Comparison of ENCODE assay signal across 19 mouse cellular contexts in the genomic region with DNA sequence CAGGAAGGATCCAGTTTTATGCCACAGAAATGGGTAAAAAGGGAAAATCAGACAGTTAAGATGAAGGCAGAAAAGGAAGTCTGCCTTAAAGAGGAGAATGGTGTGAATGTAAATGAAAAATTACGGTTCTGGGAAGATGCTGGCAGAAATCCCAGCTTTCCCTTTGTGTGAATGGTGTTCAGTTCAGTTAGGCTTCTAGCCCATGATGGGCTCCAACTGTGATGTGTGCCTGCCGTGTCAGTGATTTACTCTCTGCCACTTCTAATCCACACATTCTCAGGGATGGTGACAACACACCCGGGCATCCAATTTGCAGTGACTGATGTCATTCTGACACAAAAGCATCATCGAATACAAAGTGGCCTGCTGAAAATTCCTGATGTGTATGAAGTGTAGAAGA.
DNase-seq lines count a peak whose midpoint lies in the region; ATAC-seq and TF ChIP-seq lines count a peak whose summit lies in the region.
"Had no signal": no experiment of that assay in that cellular context is flagged by ENCODE, and none has a peak within 500 bp of the region (broad histone marks: within the 10 kb centered on the region; RNA-seq: fewer than 3 reads in every experiment).

No protein-coding gene starts in this region.

- no peak for DNase-seq in frontal cortex, postnatal 25 days (ENCODE audit: low spot score in 2 of 2)
- DNase-seq in limb, embryonic 14.5 days (ENCODE audit: low spot score): peak; percentile 6
- no peak for DNase-seq in limb, embryonic 10.5 days (ENCODE audit: low spot score)
- peak; percentile 7 for DNase-seq in right cerebral cortex, postnatal 14 days
- DNase-seq in right cerebral cortex, postnatal 36 days (ENCODE audit: low spot score in 2 of 2): no peak
- DNase-seq in telencephalon, adult 2 months (ENCODE audit: low read depth, low spot score): peak; percentile 11
- DNase-seq in gastrocnemius, postnatal 14 days: no peak
- DNase-seq: adrenal gland, postnatal 36 days; cerebellum, adult 11-12 months; gastrocnemius, postnatal 10 days; kidney, adult 2 months; kidney, postnatal 4 days; lung, postnatal 4 days; thymus, postnatal 25 days had no signal

- TF ChIP-seq POLR2A in limb, embryonic 14.5 days (IDR thresholded peaks at IDR 0.05; ENCODE audit: borderline replicate concordance, extremely low read depth, insufficient read depth, insufficient read length): no peak

- H3K4me1 ChIP-seq in limb, embryonic 14.5 days (ENCODE audit: control insufficient read depth, insufficient read depth, low read length): no peaks in the 10 kb centered on the region
- no peaks in the 10 kb centered on the region for H3K4me1 ChIP-seq in limb, embryonic 10.5 days
- H3K4me1 ChIP-seq: heart, embryonic 12.5 days; liver, embryonic 12.5 days had no signal

- 76% methylated on average over 4 of the region's 4 CpGs for WGBS in limb, embryonic 14.5 days
- 85% methylated on average over 4 of the region's 4 CpGs for WGBS in limb, embryonic 10.5 days

- ATAC-seq in frontal cortex, adult (ENCODE audit: low TSS enrichment): peak; percentile 34; the same call in 1 of the 2 replicates
- no peak for ATAC-seq in limb, embryonic 14.5 days (ENCODE audit: low FRiP score, low read depth)
- ATAC-seq: liver, embryonic 12.5 days had no signal

- no peak overlapping the region for H3K4me2 ChIP-seq in limb, embryonic 14.5 days (replicated peaks; ENCODE audit: low read depth, low read length, severe bottlenecking)
- H3K4me2 ChIP-seq: heart, embryonic 12.5 days; liver, embryonic 12.5 days had no signal

- no peak overlapping the region for H3K27ac ChIP-seq in limb, embryonic 14.5 days (replicated peaks; ENCODE audit: low read depth, low read length)
- no peak overlapping the region for H3K27ac ChIP-seq in limb, embryonic 10.5 days
- H3K27ac ChIP-seq: left cerebral cortex, adult 2 months; liver, embryonic 12.5 days had no signal

- H3K27me3 ChIP-seq in limb, embryonic 14.5 days (ENCODE audit: control insufficient read depth, insufficient read depth, low read length): no peaks in the 10 kb centered on the region
- H3K27me3 ChIP-seq in limb, embryonic 10.5 days (ENCODE audit: low read depth, poor library complexity, severe bottlenecking): no peaks in the 10 kb centered on the region
- H3K27me3 ChIP-seq: heart, embryonic 12.5 days; liver, embryonic 12.5 days had no signal

- H3K4me3 ChIP-seq in limb, embryonic 14.5 days (replicated peaks; ENCODE audit: low read length): no peak overlapping the region
- no peak overlapping the region for H3K4me3 ChIP-seq in limb, embryonic 10.5 days
- H3K4me3 ChIP-seq: heart, embryonic 12.5 days; left cerebral cortex, adult 2 months; liver, embryonic 12.5 days had no signal

- no peaks in the 10 kb centered on the region for H3K36me3 ChIP-seq in limb, embryonic 14.5 days (ENCODE audit: control insufficient read depth, insufficient read depth, low read length)
- no peaks in the 10 kb centered on the region for H3K36me3 ChIP-seq in limb, embryonic 10.5 days
- H3K36me3 ChIP-seq: G1E; heart, embryonic 12.5 days; liver, embryonic 12.5 days had no signal

- H3K9me3 ChIP-seq in limb, embryonic 14.5 days (ENCODE audit: control insufficient read depth, low read length): no peaks in the 10 kb centered on the region
- H3K9me3 ChIP-seq in limb, embryonic 10.5 days (replicated peaks): no peaks in the 10 kb centered on the region
- H3K9me3 ChIP-seq: G1E; heart, embryonic 12.5 days; liver, embryonic 12.5 days had no signal

- intact Hi-C loops in gastrocnemius, postnatal 14 days (cut with DNase I; ENCODE audit: low total_unique reads): no loop called here

- H3K9ac ChIP-seq in limb, embryonic 14.5 days (ENCODE audit: low read depth, low read length, severe bottlenecking): no peak overlapping the region
- H3K9ac ChIP-seq: heart, embryonic 12.5 days; liver, embryonic 12.5 days had no signal

Comparison
In these comparisons a context has a peak if more than half of its experiments do, and no peak if none do; other contexts are left out.
1. DNase-seq: peak in limb, embryonic 14.5 days (single experiment), right cerebral cortex, postnatal 14 days (single experiment) and telencephalon, adult 2 months (single experiment); none in frontal cortex, postnatal 25 days (0 of 2), limb, embryonic 10.5 days (single experiment), right cerebral cortex, postnatal 36 days (0 of 2) and gastrocnemius, postnatal 14 days (single experiment).